Mouse (Mus musculus): ENCODE data around the gene Gars. TPM values are rescaled to one million over a fixed set of nuclear protein-coding genes. Genes with fewer than 3 reads are reported as not detected.

Gars gene
- polyA plus RNA-seq, 1 experiment from 2014 or later: 206 TPM

DNA sequence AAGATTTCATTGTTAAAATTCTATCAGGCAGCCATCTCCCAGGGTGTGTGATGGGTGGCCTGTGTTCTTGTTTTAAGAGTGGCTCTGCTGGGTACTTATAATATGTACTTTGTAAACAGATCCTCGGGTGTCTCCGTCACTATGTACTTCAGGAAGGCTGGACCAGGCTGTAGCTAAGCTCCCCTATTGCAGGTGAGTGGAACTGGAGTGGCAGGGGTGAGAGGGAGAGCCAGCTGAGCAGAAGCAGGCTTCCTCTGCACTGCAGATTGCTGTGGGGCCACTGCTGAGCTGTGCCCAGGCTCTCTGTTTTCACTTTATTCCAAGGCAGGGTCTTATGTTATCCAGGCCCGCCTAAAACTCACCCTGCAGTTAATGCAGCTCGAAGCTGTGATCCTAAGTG, 35.4 kb upstream of the Gars start:
- Histone ChIP-seq H3K4me1 (ENCODE audit: control insufficient read depth, insufficient read depth, low read length) (no peaks in the 10 kb centered on the region), H3K4me2 (no peak overlapping the region), H3K9me3 (replicated peaks; ENCODE audit: control insufficient read depth, low read length) (no peaks in the 10 kb centered on the region), H3K9ac (ENCODE audit: low read depth, low read length) (no peak overlapping the region), H3K27ac (ENCODE audit: low read depth, low read length) (no peak overlapping the region), H3K27me3 (ENCODE audit: control insufficient read depth, insufficient read depth, low read length) (no peaks in the 10 kb centered on the region), H3K36me3 (ENCODE audit: control insufficient read depth, insufficient read depth, low read length) (no peaks in the 10 kb centered on the region), H3K4me3 (ENCODE audit: low read depth, low read length) (no peak overlapping the region)
- no peak for ATAC-seq (replicated peaks; ENCODE audit: insufficient number of reproducible peaks, low FRiP score, low TSS enrichment)
- WGBS (ENCODE audit: insufficient replicate concordance): 74% methylated on average over 4 of the region's 4 CpGs

DNA sequence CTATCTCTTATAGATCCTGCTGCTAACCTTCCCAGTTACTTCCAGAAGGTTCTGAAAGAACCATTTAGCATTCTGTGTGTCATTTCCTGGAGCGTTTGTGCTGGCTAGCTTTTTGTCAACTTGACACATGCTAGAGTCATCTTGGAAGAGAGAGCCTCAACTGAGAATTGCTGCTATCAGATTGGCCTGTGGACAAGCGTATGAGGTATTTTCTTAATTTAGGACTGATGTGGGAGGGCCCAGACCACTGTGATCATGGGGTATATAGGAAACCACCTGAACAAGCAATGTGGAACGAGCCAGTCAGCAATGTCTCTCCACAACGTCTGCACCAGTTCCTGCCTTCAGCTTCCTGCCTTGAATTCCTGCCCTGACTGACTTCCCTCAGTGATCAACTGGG, 34.2 kb upstream of the Gars start:
- WGBS (ENCODE audit: insufficient replicate concordance): 62% methylated on average over 4 of the region's 4 CpGs
- no peak for ATAC-seq (replicated peaks; ENCODE audit: insufficient number of reproducible peaks, low FRiP score, low TSS enrichment)

DNA sequence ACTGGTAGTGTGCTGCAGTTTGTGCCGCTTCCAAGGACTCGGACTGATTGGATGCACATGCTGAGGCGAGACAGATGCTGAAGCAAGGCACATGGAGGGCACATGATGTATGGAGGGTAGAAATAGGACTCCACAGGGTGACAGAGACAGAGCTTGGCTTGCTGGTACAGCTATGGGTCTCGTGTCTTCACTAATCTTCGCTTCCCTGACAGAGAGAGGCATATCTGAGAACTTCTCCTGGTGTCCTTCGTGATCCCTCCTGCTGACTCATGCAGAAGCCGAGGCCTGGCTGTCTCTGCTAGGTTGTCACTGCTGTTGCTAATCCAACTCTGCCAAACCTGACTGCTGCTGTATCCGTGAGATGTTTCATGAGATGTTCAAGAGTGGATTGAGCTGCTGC, 29.4 kb upstream of the Gars start:
- Histone ChIP-seq H3K27ac (ENCODE audit: low read depth, low read length) (no peak overlapping the region), H3K4me2 (no peak overlapping the region), H3K9me3 (replicated peaks; ENCODE audit: control insufficient read depth, low read length) (no peaks in the 10 kb centered on the region), H3K27me3 (ENCODE audit: control insufficient read depth, insufficient read depth, low read length) (no peaks in the 10 kb centered on the region), H3K4me1 (ENCODE audit: control insufficient read depth, insufficient read depth, low read length) (no peaks in the 10 kb centered on the region), H3K4me3 (ENCODE audit: low read depth, low read length) (no peak overlapping the region), H3K36me3 (ENCODE audit: control insufficient read depth, insufficient read depth, low read length) (no peaks in the 10 kb centered on the region), H3K9ac (ENCODE audit: low read depth, low read length) (no peak overlapping the region)
- no peak for ATAC-seq (replicated peaks; ENCODE audit: insufficient number of reproducible peaks, low FRiP score, low TSS enrichment)
- WGBS (ENCODE audit: insufficient replicate concordance): 76% methylated on average over 8 of the region's 8 CpGs

More for the DNA sequence above, 34.2 kb upstream of the Gars start:
- no peaks in the 10 kb centered on the region for H3K27me3 ChIP-seq (ENCODE audit: control insufficient read depth, insufficient read depth, low read length)
- H3K27ac ChIP-seq (ENCODE audit: low read depth, low read length): no peak overlapping the region
- no peaks in the 10 kb centered on the region for H3K36me3 ChIP-seq (ENCODE audit: control insufficient read depth, insufficient read depth, low read length)
- H3K4me3 ChIP-seq (ENCODE audit: low read depth, low read length): no peak overlapping the region
- no peaks in the 10 kb centered on the region for H3K9me3 ChIP-seq (replicated peaks; ENCODE audit: control insufficient read depth, low read length)
- no peak overlapping the region for H3K9ac ChIP-seq (ENCODE audit: low read depth, low read length)
- H3K4me1 ChIP-seq (ENCODE audit: control insufficient read depth, insufficient read depth, low read length): no peaks in the 10 kb centered on the region
- no peak overlapping the region for H3K4me2 ChIP-seq

DNA sequence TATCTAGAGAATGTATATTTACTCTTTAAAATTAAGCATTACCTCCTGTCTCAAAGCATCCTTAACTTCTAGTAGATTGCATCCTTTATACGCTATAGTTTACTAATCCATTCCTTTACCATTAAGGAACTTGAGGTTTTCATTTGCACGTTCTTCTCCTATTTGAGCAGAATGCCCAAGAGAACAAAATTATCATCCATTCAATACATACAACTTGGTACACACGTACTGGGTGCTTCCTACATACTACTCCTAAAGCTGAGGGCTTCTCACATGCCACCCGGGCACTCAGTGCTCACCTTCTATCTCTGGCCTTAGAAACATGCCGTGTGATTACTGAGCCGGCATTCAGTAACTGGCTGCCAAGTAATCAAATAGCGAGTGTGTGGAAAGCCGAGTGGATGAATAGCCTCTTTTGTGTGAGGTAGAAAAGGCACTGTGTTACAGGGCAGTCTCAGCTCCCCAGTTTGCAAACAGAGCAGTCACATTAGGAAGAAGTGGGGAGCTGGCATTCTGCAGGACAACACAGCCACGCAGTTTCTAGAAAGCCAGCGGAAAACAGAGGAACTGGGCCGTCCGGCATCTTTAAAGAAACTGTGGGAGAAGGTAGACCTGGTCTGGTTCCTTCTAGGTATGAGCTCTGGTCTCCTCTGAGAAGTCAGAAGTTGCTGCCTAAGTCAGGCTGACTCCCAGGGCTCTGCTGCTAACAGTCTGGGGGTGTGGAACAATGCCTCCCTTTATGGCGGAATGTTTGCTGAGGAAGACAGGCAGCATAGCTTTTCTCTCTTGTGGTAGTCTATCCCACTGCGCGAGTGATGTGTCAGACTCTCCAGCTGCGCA, 28.2 kb upstream of the Gars start:
- H3K27ac ChIP-seq (ENCODE audit: low read depth, low read length): peak overlapping the region; percentile 75; the same call in 1 of the 2 replicates
- H3K27me3 ChIP-seq (ENCODE audit: control insufficient read depth, insufficient read depth, low read length): no peaks in the 10 kb centered on the region
- peak overlapping the region; percentile 10; the same call in 1 of the 2 replicates for H3K4me3 ChIP-seq (ENCODE audit: low read depth, low read length)
- H3K9ac ChIP-seq (ENCODE audit: low read depth, low read length): 0 out of 2 replicates have a peak overlapping the region, but pooled peaks have one; percentile 28
- 29% methylated on average over 16 of the region's 16 CpGs for WGBS (ENCODE audit: insufficient replicate concordance)
- no peaks in the 10 kb centered on the region for H3K4me1 ChIP-seq (ENCODE audit: control insufficient read depth, insufficient read depth, low read length)
- no peaks in the 10 kb centered on the region for H3K36me3 ChIP-seq (ENCODE audit: control insufficient read depth, insufficient read depth, low read length)
- peak overlapping the region; percentile 50 for H3K4me2 ChIP-seq
- H3K9me3 ChIP-seq (replicated peaks; ENCODE audit: control insufficient read depth, low read length): 0 out of 2 replicates have a peak, but pooled peaks cover 4% of the 10 kb centered on the region
- no peak for ATAC-seq (replicated peaks; ENCODE audit: insufficient number of reproducible peaks, low FRiP score, low TSS enrichment)

DNA sequence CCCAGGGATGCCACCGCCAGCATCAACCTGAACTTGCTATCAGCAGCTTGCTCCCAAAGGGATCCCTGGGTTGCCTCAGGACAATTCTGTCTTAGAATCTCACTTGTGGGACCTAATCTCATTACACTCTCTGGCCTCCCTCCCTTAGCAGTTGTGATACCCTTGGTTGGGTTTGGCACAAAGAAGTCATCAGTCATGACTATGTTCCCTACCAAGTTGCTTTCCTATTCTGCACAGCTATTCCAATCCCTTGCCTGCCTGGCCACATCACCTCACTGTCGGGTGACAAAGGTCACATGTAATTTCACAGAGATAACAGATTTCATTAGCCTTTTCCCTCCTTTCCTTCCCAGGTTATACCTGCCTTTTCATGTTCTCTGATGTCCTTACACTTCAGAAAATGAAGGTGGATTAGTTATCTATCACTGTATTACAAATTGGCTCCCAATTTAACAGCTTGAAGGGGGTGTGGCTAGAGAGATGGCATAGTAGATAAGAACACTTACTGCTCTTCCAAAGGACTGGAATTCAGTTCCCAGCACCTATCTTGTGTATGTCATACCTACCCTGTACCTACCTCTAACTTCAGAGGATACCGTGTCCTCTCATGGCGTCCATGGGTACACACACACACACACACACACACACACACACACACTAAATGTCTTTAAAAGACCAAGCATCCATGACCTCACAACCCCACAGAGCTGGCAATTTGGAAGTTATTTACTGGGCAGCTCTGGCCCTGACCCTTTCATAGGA, 27.3 kb upstream of the Gars start:
- H3K27ac ChIP-seq (ENCODE audit: low read depth, low read length): no peak overlapping the region
- no peaks in the 10 kb centered on the region for H3K27me3 ChIP-seq (ENCODE audit: control insufficient read depth, insufficient read depth, low read length)
- H3K9ac ChIP-seq (ENCODE audit: low read depth, low read length): no peak overlapping the region
- H3K4me3 ChIP-seq (ENCODE audit: low read depth, low read length): no peak overlapping the region
- H3K9me3 ChIP-seq (replicated peaks; ENCODE audit: control insufficient read depth, low read length): 0 out of 2 replicates have a peak, but pooled peaks cover 4% of the 10 kb centered on the region
- 46% methylated on average over 4 of the region's 4 CpGs for WGBS (ENCODE audit: insufficient replicate concordance)
- ATAC-seq (replicated peaks; ENCODE audit: insufficient number of reproducible peaks, low FRiP score, low TSS enrichment): no peak
- H3K4me2 ChIP-seq: no peak overlapping the region
- H3K4me1 ChIP-seq (ENCODE audit: control insufficient read depth, insufficient read depth, low read length): no peaks in the 10 kb centered on the region
- no peaks in the 10 kb centered on the region for H3K36me3 ChIP-seq (ENCODE audit: control insufficient read depth, insufficient read depth, low read length)

DNA sequence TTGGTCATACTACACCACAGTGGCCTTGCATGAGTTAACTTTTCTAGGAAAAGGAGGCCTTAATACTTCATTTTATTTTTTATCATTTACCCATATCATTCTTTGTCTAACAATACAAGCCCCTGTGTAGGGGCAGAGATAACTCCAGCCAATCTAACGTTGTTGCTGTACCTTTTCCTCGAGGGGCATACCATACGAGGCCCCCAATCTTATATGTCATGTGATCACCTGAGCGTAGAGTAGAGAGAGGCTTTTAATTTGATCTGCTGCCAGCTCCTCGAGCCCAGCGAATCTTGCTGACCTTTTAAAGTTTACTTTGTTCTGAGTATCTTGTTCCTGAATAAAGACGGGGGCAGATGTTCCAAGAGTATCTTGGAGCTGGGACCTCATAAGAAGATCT, 25.3 kb upstream of the Gars start:
- no peak for ATAC-seq (replicated peaks; ENCODE audit: insufficient number of reproducible peaks, low FRiP score, low TSS enrichment)
- no peak overlapping the region for H3K4me2 ChIP-seq
- 68% methylated on average over 7 of the region's 7 CpGs for WGBS (ENCODE audit: insufficient replicate concordance)

DNA sequence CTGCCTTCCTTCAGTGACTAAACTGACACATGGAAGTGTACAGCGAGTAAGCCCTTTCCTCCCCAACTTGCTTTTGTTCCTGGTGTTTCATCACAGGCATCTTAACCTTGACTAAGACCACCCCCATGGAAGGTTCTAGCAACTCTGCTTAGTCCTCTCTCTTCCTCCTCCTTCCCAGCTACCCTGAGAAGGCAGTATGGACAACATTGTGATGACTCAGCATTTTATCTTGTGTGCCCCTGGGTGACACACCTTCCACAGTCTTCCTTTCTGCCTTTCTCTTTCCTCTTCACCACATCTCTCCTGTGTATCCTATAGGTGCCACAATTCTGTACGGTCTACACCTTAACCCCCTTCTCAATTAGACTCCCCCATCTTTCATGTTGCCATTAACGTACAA, 23.6 kb upstream of the Gars start:
- no peaks in the 10 kb centered on the region for H3K36me3 ChIP-seq (ENCODE audit: control insufficient read depth, insufficient read depth, low read length)
- no peak overlapping the region for H3K4me2 ChIP-seq
- H3K9me3 ChIP-seq (replicated peaks; ENCODE audit: control insufficient read depth, low read length): 0 out of 2 replicates have a peak, but pooled peaks cover 4% of the 10 kb centered on the region
- no peak overlapping the region for H3K9ac ChIP-seq (ENCODE audit: low read depth, low read length)
- H3K27ac ChIP-seq (ENCODE audit: low read depth, low read length): no peak overlapping the region
- no peak overlapping the region for H3K4me3 ChIP-seq (ENCODE audit: low read depth, low read length)
- H3K27me3 ChIP-seq (ENCODE audit: control insufficient read depth, insufficient read depth, low read length): no peaks in the 10 kb centered on the region
- WGBS (ENCODE audit: insufficient replicate concordance): 86% methylated on average over 3 of the region's 3 CpGs
- no peaks in the 10 kb centered on the region for H3K4me1 ChIP-seq (ENCODE audit: control insufficient read depth, insufficient read depth, low read length)
- no peak for ATAC-seq (replicated peaks; ENCODE audit: insufficient number of reproducible peaks, low FRiP score, low TSS enrichment)

More for the DNA sequence above, 25.3 kb upstream of the Gars start:
- Histone ChIP-seq H3K27ac (ENCODE audit: low read depth, low read length) (no peak overlapping the region), H3K9me3 (replicated peaks; ENCODE audit: control insufficient read depth, low read length) (0 out of 2 replicates have a peak, but pooled peaks cover 4% of the 10 kb centered on the region), H3K27me3 (ENCODE audit: control insufficient read depth, insufficient read depth, low read length) (no peaks in the 10 kb centered on the region), H3K4me1 (ENCODE audit: control insufficient read depth, insufficient read depth, low read length) (no peaks in the 10 kb centered on the region), H3K4me3 (ENCODE audit: low read depth, low read length) (no peak overlapping the region), H3K36me3 (ENCODE audit: control insufficient read depth, insufficient read depth, low read length) (no peaks in the 10 kb centered on the region), H3K9ac (ENCODE audit: low read depth, low read length) (no peak overlapping the region)

DNA sequence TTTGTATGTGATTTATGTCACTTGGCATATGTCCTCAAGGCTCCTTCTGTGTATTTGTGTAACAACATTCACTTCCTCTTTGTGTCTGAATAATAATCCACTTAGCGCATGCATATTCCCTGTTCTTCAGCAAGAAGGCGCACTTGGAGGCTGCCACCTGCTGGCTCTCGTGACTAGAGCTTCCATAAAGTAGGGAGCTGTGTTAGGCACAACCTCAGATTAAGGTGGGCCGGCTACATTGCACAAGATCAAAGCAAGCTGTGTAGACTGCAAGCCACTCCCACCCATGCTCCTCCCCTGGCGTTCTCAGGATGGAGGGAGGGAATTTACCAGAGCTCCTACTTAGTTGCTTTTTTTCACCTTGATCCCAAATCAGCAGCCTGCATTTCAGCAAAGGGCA, 21.6 kb upstream of the Gars start:
- Histone ChIP-seq H3K9me3 (replicated peaks; ENCODE audit: control insufficient read depth, low read length) (0 out of 2 replicates have a peak, but pooled peaks cover 4% of the 10 kb centered on the region), H3K4me1 (ENCODE audit: control insufficient read depth, insufficient read depth, low read length) (no peaks in the 10 kb centered on the region), H3K9ac (ENCODE audit: low read depth, low read length) (no peak overlapping the region), H3K4me2 (peak overlapping the region; percentile 23; the same call in 1 of the 2 replicates), H3K27ac (ENCODE audit: low read depth, low read length) (no peak overlapping the region), H3K27me3 (ENCODE audit: control insufficient read depth, insufficient read depth, low read length) (no peaks in the 10 kb centered on the region), H3K4me3 (ENCODE audit: low read depth, low read length) (no peak overlapping the region), H3K36me3 (ENCODE audit: control insufficient read depth, insufficient read depth, low read length) (no peaks in the 10 kb centered on the region)
- no peak for ATAC-seq (replicated peaks; ENCODE audit: insufficient number of reproducible peaks, low FRiP score, low TSS enrichment)
- 13% methylated on average over 5 of the region's 5 CpGs for WGBS (ENCODE audit: insufficient replicate concordance)
